Mouse (Mus musculus) thymus, adult 2 months (tissue): Measurements from ENCODE around the gene Atf3.

ENCODE experiments used
- CTCF ChIP-seq: fragments of 200-500 bp; IDR thresholded peaks from 2 replicates; pipeline ENCODE4 v1.5.1; 2012; ENCODE audit warnings: mild to moderate bottlenecking, control low read depth, low read length, moderate library complexity, borderline replicate concordance; ENCODE audit not compliant: control insufficient read depth, poor library complexity, insufficient read depth; ENCODE audit errors: extremely low read depth
- POLR2A ChIP-seq: fragments of 200-500 bp; IDR thresholded peaks from 2 replicates; pipeline ENCODE4 v1.6.1; 2012; ENCODE audit warnings: mild to moderate bottlenecking, low read length, control low read depth, moderate library complexity; ENCODE audit not compliant: control insufficient read depth, poor library complexity, insufficient read depth; ENCODE audit errors: extremely low read depth

- TF ChIP-seq CTCF (no peak), POLR2A (no peak)
Observed at GRCm38 (mm10) chr1:191166189-191166588, 51.6 kb downstream of the Atf3 start.
